Mouse (Mus musculus) left cerebral cortex, adult 8-10 months (tissue): Measurements from ENCODE around the gene Mtfp1. TPM values are rescaled to one million over a fixed set of nuclear protein-coding genes. Genes with fewer than 3 reads are reported as not detected.
A peak's percentile ranks its signal among the peaks of the same experiment; 100 is the strongest.
"Not testable (repeated sequence)": the region's sequence is repeated elsewhere in the genome, so short reads cannot be mapped to it uniquely, and the experiment has no call there.

Experiments
- DNase-seq, 2 experiments: peaks; one replicate each; pipeline ENCODE4 v3.0.0; 2022; ENCODE audit warnings: low spot score in 2 of 2
- total RNA-seq, 4 experiments: library from RNA; stranded (reverse); gene quantifications; 2 replicates each; pipeline ENCODE4 v1.2.4; 2022

The Mtfp1 gene
- 10 to 100 TPM; 67.7 to 84.0 (median 72.4) TPM for total RNA-seq

DNA sequence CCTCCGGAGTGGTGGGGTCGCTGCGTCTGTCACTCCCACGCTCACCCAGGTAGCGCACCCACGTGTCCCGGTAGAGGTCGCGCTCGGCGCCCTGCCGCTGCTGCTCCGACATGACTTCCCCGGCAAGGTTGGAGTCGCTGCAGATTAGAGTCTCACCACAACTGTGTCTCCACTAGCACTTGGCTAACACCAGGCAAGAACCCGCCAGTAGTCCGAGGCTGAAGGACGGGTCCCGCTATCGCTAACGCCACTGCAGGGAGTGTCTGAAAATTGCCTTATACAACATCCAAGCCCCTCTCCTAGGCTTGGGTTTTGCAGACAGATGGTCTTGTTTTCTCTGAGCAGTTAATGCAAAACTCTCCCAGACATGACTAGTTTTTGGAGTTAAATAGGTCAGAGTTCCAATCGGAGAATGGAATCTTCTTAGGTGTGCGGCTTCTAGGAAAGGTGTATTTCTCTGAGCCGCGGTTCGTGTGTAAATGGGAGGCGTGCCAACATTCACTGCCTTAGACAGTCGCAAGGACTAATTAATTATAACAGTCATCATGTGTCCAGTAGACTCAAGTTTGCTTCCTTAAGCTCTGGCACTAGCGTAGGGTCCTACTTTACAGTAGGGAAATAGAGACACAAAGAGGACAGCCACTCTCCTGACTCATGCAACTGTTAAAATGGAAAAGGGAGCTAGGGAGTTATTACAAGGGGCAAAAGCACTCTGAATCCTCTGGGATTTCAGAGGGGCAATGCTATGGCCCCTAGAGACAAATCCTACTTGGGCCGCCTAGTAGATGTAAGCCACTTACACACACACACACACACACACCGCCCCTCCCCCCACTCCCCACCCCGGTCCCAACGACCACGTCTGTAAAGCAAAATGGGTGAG, at the start of gene Mtfp1:
Gene Mtfp1, minus strand, starts transcription at position 275 of the 883 bp plus-strand sequence.
- peak in 1 of 2 experiments; percentile 56 for DNase-seq

DNA sequence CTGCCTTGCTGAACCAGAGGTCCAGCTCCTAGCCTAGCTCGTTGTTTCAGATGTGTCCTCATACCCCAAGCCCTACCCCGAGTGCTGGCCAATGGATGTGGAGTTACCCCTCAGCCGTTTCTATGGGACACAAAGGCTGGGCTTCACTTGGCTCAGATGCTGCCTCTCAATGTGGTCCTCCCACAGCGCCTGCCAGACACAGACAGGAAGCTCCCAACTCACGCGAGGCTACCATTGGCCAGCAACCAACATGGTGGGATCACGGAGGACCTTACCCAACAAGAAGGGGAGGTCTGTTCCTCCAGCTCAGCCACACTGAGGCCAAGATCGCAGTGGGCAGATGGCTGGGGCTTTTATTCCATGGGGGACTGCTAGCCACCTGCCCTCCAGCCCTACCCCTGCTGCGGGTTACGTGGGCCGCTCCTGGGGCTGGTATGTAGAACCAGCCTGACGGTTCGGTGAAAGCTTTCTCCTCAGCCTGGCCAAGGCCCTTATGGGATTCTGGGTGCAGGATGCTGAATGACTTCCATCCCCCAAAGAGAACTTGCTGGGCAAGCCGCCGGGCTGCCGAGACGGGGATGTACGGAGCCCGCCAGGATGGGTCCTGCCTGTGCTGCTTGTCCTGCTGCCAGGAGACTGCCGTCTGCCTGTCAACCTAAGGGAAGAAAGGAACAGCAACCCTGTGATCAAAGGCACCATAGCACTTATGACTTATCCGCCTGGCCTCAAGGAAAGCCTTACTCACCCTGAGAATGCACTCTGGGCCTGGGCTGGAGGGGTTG, 48.2 kb upstream of the Mtfp1 start:
- DNase-seq = no peak

DNA sequence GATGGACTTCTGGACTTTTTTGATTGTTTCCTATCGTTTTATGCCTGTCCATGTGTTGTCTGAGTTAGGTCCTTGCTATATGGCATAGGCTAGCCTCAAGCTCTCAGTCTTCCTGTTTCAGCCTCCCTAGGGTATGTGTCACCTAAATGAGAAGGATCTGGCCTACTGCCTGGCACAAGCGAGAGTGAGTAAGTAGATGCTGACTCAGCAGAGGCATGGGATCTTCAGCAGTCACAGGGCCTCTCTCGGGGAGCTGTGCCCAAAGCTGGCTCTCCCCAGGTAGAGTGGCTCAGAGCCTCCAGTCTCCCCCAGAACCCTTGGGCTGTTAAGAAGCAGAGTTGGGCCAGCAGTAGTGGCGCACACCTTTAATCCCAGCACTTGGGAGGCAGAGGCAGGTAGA, 47.1 kb upstream of the Mtfp1 start:
- no peak for DNase-seq

DNA sequence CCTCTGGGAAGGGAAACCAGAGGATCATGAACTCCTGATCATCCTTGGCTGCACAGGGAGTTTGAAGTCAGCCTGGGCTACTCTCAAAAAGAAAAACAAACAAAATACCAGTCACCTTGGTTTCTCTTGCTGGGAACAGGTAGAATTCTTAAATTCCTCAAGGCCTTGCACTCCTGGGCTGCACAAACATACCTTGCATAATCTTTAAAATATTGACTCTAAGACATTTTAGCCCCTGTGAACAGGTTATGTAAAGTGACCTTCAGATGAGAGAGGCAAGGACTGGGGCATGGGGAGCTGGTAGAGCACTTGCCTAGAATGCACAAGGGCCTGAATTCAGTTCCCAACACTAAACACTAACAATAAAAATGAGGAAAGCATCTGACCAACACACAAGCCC, 46.3 kb upstream of the Mtfp1 start:
- no peak for DNase-seq

DNA sequence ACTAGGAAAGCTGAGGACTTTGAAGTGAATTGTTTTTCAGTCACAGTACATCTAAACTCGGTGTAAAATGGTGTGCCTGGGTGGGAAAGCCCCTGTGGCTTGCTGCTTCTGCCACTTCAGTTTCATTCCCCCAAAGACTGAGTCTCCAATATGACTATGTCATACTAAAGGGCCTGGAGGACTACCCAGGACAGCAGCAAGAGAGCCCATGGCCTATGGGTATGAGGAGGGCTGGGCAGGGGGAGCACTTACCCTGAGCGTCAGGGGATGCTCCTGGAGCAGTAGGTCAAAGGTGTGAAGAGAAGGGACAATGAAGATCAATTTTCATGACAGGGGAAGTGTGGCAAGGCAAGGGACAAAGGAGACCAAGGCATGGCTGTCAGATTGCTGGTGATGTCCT, 43.7 kb upstream of the Mtfp1 start:
- no peak for DNase-seq

DNA sequence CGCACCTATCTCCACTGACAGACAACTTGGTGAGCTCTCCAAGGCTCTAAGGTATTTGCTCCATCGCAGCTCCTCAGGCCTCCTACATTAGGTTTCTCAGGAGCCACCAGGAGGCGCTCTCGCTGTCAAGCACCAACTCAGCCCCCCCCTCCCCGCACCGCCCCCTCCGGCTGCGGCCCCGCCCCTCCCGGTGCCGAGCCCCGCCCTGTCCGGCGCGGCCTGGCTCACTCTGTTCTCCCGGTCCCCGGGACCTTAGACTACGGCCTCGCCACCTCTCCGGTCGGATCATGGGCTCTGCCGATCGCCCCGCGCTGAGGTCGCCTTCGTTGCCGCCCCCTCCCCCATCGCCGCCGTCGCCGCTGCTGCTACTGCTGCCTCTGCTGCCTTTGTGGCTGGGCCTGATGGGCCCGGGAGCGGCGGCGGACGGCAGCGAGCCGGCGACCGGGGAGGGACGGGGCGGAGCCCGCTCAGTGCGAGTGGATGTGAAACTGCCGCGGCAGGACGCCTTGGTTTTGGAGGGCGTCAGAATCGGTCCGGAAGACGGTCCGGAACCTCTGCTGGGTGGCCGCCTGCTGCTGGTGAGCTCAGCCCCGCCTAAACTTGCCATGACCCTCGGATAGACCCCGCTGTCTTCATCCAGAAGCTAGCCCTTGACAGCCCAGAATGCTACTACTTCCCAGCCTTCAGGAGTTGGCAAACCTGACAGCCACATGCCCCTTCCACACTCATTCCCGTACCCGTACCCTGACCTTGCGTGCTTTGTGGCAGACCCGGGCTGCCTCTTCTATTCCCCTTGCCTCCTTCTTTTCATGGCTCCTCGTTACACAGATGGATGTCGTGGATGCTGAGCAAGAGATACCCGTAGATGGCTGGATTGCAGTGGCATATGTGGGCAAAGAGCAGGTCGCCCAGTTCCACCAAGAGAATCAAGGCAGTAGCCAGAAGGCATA, 40.0 kb upstream of the Mtfp1 start, which contains the start of gene Rnf215:
Gene Rnf215, plus strand, starts transcription at position 217 of the 950 bp plus-strand sequence.
- DNase-seq = peak; percentile 66 to 71

DNA sequence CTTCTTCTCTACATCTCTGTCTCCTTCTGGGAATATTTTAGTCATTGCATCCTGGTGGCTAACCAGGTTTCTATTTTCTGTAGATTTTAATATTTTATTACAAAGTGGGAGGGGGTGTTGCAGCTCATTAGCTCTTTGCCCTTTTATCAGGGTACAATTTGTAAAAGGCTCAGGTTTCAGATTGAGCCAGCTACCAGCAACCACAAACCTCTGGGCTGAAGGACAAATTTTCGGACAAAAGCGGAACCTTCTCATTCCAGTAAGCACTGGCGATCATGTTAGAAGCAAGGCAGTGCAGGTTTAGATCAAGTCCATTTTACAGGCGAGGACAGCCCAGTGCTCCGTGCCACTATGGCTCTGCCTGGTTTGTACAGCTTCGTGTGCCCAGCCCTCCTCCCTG, 39.2 kb upstream of the Mtfp1 start:
- DNase-seq = no peak

DNA sequence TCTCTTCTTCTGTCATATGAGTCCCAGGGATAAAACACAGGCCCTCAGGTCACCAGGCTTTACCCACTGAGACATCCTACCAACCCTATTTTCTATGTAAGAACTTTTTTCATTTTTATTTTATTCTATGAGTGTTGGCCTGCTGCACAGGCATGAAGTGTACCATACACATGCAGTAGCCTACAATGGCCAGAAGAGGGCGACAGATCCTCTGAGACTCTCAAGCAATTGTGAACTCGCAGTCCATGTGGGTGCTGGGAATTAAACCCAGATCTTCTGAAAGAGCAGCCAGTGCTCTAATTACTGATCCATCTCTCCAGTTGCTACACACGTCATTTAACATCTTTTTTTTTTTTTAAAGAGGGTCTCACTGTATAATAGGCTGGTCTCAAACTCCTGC, 38.2 kb upstream of the Mtfp1 start:
- DNase-seq = no peak

DNA sequence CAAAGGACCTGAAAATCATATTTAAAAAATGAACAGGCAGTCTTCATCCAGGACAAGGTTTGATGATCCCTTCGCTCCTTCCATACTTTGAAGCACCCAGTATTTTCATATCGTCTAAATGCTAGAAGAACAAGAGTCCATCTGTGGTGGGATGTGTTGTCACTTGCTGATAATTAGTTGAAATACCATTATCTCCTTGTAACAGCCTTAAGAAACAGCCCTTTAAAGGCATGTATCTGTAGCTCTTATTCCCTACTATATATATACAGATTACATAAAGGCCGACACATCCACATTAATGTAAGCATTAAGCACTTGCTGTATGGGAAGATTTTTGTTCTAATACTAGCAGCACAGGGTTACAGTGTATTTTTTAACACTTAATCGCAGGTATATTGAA, 33.2 kb upstream of the Mtfp1 start:
- not testable (repeated sequence) for DNase-seq

DNA sequence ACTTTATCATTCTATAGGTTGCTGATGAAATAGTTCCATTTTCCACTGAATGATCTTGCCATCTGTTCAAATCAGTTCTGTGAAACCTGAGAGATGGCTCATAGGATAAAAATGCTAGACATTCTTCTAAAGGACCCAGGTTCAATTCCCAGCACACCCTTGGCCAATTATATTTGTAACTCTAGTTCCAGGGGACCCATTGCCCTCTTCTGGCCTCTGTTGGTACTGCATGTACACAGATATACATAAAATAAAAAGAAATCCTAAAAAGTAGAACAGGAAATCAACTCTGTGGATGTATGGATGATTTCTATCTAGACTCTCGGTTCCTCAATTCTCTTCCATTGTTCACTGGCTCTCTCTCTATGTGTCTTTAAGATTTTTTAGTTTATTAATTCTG, 31.8 kb upstream of the Mtfp1 start:
- DNase-seq = no peak

DNA sequence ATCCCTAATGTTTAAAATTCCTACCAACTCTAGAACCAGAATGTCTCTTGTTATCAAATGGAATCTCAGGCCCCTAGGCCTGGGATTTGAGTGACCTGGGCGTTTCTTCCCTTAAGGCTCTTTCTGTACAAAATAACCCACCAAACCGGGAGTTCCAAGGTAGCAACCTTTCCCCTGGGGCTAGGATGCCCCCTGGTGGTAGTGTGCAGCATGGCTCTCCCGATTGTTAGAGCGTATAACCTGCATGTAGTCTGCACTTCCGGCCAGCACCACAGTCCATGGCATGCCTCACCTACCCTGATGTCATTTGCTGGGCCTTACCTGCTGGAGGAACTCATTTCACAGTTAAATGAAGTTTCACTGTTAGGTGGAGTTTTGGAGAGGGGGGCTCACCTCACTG, 28.7 kb upstream of the Mtfp1 start:
- no peak for DNase-seq

DNA sequence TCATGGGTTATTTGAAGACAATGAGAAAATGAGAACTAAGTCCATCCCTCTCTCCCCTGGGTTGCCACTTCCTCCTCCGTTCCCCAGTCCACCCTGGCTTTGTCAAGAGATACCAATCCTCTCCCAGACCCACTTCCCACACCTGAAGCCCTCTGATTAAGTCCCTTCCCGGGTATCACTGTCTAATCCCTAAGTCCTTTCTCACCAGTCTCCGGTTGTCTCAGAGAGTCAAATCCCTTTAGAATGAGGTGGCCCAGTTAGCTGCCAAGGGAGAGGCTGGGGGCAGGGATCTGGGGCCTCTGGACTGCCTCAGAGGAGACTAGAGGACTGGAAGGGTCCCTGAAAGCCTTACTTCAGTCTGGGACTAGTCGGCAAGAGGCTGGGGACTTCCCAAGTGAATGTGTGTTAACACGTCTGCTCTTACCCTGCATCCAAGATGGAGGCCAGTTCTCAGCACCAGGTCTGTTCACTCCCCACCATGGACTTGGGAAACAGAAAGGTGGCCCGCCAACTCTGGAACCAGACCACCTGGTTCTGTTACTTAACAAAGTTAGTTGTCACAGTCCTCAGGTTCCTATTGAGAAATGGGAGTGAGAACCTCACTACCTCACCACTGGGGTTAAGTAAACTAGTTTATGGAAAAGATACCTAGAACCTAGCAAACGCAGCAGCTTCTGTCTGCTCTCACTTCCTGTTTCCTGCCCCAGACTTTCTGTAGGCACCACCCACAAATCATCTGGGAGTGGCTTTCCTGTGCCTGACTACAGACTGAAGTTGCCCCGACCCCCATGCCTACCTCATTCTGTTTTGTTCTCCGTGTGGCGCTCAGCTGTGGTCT, 27.7 kb upstream of the Mtfp1 start, which contains the start of gene Sec14l2:
Gene Sec14l2, minus strand, starts transcription at position 674 of the 838 bp plus-strand sequence.
- DNase-seq = no peak

DNA sequence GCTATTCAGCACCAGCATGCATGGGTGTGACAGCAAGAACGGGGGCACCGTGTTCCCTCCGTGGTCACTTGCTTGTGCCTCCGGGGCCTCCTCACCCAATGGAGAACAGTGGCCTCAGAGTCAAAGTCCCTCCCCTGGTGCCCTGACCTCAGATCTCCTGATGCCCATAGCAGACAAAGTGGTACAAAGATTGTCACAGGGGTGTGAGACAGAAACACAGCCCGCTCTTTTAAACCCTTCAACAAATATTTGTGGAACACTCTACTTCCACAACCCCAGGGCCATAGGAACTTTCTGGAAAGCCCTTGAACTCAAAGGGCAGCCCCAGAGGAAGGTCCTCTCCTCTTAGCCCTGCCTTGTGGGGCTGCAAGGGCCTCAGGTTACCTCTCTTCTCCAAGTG, 27.0 kb upstream of the Mtfp1 start:
- no peak for DNase-seq

DNA sequence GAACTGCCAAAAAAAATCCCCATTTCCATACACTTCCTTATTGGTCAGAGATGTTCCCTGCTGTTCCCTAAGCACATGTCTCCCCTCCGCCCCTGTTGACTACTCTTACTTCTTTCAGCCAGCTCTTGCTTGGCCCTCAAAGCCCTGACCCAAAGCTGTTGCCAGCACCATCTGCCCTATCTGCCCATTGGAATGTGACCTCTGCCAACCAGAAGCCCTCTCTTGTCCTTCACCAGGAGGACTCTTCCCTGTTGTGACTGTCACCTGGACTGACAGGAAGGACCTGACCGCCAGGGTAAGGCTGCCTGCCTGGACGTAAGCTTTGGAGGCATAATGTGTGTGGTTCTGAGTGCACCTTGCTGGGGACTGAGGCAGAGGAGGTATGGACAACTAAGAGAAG, 26.4 kb upstream of the Mtfp1 start:
- DNase-seq = no peak

DNA sequence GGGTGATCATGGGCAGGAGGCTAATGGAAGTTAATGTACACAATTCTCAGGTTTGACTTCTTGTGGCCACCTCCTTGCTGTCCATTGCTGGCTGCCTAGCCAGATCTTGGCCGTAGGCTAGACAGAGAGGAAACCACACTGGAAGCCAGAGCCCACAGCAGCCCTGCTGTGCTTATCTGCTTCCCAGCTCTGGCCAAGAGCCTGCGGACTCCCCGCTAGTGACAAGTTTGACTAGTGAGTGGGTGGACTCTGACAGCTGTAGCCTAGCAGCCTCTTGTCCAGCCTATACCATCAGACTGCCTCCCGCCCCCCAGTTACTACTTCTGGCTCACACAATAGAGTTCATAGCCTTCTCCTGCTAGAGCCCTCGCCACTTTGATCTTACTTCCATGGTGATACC, 24.4 kb upstream of the Mtfp1 start:
- DNase-seq = no peak

DNA sequence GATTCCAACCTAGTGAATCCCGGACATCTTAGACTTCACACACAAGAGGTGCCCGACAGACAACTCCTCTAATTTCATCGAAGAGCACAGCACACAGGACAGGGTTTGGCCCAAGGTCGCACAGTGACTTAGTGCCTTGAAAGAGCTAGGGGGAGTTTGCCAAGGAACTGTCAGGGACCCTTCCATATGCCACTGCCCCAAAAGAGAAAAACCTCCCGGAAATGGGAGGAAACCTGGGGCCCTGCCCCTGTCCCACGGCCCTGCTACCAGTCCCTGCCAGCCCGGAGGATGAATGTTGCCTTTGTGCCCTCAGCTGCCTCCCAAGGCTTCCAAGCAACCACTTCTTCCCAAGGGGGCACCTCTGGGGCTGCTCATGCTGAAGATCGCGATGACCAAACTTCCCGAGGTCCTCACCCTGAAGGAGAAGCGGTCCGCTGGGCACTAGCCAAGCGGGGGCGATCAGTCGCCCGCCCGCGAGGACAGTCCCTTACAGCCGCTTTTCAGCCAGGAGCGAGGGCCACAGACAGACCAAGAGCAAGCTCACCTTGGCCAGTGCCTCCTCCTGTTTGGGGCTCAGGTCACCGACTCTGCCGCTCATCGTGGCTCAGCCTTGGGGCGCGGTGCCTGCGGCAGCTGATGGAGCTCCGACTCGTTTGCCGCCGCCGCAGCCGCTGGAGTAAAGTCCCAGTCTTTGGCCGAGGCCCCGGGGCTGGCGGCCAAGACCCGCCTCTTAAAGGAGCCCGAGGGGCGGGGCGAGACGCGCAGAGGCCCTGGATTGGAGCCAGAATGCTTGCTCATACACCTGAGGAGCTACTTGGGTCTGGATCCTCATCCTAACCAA, 23.1 kb upstream of the Mtfp1 start:
- DNase-seq = peak; percentile 70 to 81

DNA sequence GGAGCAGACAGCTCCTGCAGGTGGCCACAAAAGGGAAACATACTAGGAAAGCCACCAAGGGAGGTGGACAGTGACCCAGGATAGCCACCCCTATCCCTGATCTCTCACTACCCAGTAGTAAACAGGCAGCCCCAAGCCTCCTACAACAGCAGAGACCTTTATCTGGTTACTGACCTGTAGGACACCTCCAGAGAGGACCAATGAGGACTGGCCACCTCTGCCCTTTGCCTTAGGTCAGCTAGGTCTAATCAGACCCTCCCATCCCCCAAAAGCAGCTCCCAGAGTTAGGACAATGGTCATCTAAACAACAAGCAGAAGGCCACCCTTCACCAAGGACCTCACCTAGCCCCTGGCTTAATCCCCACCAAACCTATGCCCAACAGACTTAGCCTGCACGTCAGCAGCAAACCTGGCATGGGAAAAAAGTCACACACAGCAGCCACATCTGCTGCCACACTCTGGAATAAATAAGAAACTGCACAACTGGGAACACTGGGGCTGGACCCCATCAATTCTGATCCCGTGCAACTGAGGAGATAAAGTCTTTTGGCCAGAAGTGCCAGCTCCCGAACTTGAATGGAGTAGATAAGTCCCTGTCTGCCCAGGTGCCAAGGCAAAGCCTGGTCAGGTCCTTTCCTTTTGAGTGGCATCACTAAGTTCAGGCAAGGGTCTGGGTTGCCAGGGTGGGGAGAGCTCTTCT, 22.3 kb upstream of the Mtfp1 start:
- no peak for DNase-seq

DNA sequence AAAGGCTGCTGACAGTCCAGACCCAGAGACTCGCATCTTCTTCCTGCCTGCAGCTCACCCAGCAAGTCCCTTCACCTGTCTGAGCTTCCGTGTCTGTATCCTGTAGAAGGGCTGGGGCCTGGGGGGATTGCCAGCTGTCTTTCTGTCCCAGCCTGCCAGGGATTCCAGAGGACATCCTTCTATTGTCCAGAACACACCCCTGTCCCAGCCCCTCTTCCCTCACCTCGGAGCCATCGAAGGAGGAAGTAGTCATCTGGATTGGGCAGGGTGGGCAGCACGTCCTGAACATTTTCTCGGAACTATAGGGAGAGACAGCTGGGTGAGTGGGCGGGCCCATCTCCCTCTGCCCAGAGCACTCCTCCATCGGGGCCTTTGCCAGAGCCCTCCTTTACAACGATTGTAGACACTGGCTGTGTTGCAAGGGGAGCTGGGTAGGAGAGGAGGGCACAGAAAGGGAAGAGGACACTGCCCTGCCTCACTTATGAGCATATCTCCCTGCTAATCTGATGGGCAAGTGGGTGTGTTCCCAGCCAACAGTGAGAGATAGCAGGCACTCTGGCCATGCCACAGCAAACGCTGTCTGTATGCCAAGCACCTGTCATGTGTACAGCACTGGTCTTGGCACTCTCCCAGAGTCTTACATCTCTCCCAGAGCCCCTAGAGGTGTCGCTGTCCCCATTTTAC, 21.4 kb upstream of the Mtfp1 start:
- peak in 1 of 2 experiments; percentile 79 for DNase-seq
